Mouse (Mus musculus) central nervous system, embryonic 14 days (tissue): ENCODE data around the gene 4932429P05Rik. TPM values are rescaled to one million over a fixed set of nuclear protein-coding genes. Genes with fewer than 3 reads are reported as not detected.

Source experiments
- polyA plus RNA-seq: library from polyadenylated mRNA; depleted of rRNA; stranded (reverse); fragments of >200 nt; gene quantifications from 2 replicates; pipeline ENCODE4 v1.2.3, GENCODE M21; 2012; rRNA removed

Gene 4932429P05Rik
- polyA plus RNA-seq = not detected in 2 replicates

DNA sequence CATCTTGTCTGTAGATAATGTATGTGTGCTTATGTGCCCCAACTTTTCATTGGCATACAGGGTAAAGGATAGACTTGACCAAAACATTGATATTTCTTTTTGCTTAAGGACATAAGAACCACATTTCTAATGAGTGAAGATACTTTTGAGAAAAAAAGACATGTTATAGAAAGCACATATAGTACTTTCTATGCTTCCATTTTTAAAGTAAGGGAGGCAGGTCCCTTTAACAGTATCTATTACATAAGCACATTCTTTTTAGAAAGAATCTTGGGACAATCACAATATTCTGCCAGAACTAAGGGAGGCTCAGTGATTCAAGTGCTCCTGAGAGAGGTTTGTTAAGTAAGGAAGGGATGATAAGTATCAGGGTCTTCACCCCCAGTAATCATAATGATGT is at the start of gene 4932429P05Rik:
Gene 4932429P05Rik, plus strand, starts transcription at position 301 of the 400 bp plus-strand sequence.

Other genes with a start within 250 kb of the 4932429P05Rik start
- gene 4930415L06Rik, start 180.6 kb downstream of the 4932429P05Rik start, polyA plus RNA-seq = not detected in 2 replicates